Mouse (Mus musculus): ENCODE measurements at regions not wholly inside any gene's neighbourhood (a gene's known extent, or its start where the extent isn't known, plus 50 kb on each side); places are given as distances from the start of the nearest gene placed in this dataset.

DNA sequence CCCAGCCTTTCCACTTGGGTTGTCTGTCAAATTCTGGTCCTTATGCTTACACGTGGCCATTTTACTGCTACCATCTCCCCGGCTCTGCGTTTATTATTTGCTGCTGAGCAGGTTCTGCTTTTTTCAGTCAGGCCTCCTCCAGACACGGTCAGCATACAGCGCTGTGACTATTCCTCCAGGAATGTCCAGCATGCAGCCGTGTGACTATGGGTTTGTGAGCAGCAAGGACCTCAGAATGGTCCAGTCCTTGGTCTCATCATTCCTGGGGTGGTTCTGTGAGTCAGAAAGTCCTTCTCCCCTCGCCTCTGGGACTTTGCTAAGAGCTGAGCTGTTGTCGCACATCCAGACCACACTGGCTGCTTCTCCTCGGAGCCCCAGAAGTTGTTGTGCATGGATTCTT is 122.3 kb downstream of the Gadd45g start:
- 62% methylated on average over 9 of the region's 9 CpGs for WGBS
- H3K4me3 ChIP-seq (ENCODE audit: low read depth, low read length): no peak overlapping the region
- H3K36me3 ChIP-seq (ENCODE audit: control insufficient read depth, insufficient read depth, low read length): no peaks in the 10 kb centered on the region
- no peak for ATAC-seq (ENCODE audit: insufficient number of reproducible peaks, insufficient read depth, low FRiP score, low read depth)
- H3K9ac ChIP-seq (replicated peaks; ENCODE audit: low read depth, low read length): no peak overlapping the region
- H3K27me3 ChIP-seq (ENCODE audit: control insufficient read depth, insufficient read depth, low read length): no peaks in the 10 kb centered on the region
- H3K9me3 ChIP-seq (ENCODE audit: control insufficient read depth, low read depth, low read length): no peaks in the 10 kb centered on the region
- H3K4me2 ChIP-seq (replicated peaks; ENCODE audit: low read depth, low read length): no peak overlapping the region
- peaks cover 35% of the 10 kb centered on the region for H3K4me1 ChIP-seq (ENCODE audit: control insufficient read depth, insufficient read depth, low read length)
- H3K27ac ChIP-seq (ENCODE audit: low read length): no peak overlapping the region

DNA sequence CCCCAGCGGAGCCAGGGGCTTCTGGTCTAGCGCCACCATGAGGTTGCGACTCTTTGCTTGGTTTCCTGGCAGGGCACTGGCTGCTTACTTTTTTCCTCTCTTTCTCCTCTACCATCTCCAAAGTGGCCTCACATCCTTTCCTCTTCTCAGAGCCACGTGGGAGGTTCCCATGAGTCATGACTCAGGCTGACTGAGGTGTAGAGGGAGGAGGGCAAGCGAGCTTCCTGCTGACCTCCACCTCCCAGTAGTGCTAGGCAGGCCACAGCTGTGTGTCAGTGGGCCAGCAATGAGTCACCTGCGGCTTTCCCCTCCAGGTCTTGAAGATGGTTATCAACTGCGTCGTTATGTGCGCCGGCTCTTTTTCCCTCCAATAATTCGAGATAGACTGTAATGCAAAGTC is 123.6 kb downstream of the Gadd45g start:
- 69% methylated on average over 11 of the region's 11 CpGs for WGBS
- Histone ChIP-seq H3K27me3 (ENCODE audit: control insufficient read depth, insufficient read depth, low read length) (no peaks in the 10 kb centered on the region), H3K4me1 (ENCODE audit: control insufficient read depth, insufficient read depth, low read length) (peaks cover 31% of the 10 kb centered on the region), H3K4me2 (replicated peaks; ENCODE audit: low read depth, low read length) (no peak overlapping the region), H3K9ac (replicated peaks; ENCODE audit: low read depth, low read length) (no peak overlapping the region), H3K4me3 (ENCODE audit: low read depth, low read length) (no peak overlapping the region), H3K9me3 (ENCODE audit: control insufficient read depth, low read depth, low read length) (no peaks in the 10 kb centered on the region), H3K36me3 (ENCODE audit: control insufficient read depth, insufficient read depth, low read length) (no peaks in the 10 kb centered on the region), H3K27ac (ENCODE audit: low read length) (no peak overlapping the region)
- peak; percentile 65; the same call in 1 of the 2 replicates for ATAC-seq (ENCODE audit: insufficient number of reproducible peaks, insufficient read depth, low FRiP score, low read depth)

DNA sequence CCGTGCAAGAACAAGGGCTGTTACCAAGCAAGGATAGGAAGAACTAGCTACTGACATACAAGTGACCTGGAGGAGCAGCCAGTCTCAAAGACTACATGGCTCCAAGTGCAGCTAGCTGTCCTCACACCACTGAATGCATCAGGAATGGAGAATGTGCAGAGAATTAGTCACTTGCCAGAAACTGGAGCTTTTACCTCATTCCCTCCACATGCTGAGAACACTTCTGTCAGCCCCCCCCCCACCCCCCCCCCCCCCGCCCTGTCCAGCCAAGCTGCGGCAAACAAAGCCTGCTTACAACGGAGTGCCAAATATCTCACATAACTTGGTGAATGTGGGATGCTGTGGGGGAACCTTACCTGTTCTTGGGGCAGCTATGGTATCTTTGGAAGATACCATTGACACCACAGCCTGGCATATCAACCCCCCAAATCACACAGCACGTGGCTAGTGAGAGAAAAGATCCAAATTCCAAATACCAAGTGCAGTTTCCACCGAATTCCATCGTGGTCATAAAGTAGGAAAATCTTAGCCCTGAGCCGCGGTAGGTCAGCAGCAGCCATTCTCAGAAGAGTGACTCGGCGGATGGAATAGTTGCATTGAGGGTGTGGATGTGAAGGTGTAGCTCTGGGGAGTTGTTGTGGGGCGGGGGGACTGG is 126.3 kb downstream of the Gadd45g start:
- Histone ChIP-seq H3K27me3 (ENCODE audit: control insufficient read depth, insufficient read depth, low read length) (no peaks in the 10 kb centered on the region), H3K4me1 (ENCODE audit: control insufficient read depth, insufficient read depth, low read length) (peaks cover 47% of the 10 kb centered on the region), H3K9ac (replicated peaks; ENCODE audit: low read depth, low read length) (no peak overlapping the region), H3K27ac (ENCODE audit: low read length) (no peak overlapping the region), H3K9me3 (ENCODE audit: control insufficient read depth, low read depth, low read length) (no peaks in the 10 kb centered on the region; the same call in 1 of the 2 replicates), H3K4me2 (replicated peaks; ENCODE audit: low read depth, low read length) (no peak overlapping the region), H3K4me3 (ENCODE audit: low read depth, low read length) (no peak overlapping the region), H3K36me3 (ENCODE audit: control insufficient read depth, insufficient read depth, low read length) (no peaks in the 10 kb centered on the region)
- ATAC-seq (ENCODE audit: insufficient number of reproducible peaks, insufficient read depth, low FRiP score, low read depth): no peak
- WGBS: 58% methylated on average over 12 of the region's 12 CpGs

DNA sequence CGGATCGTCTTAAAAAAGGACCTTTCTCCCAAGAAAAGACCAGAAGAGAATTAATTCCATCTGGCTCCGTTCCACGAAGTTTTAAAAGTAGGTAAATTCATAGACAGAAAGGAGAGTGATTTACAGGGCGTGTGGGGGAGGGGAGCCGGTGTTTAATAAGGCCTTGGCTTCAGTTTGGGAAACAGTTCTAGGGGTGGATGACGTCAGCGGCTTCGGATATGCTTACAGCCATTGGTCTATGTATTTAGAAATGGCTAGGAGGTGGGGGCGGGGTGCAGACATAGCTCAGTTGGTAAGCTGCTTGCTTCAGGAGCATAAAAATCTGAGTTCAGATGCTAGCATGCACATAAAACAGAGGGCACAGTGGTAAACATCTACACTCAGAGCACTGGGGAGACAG is 127.0 kb downstream of the Gadd45g start:
- no peaks in the 10 kb centered on the region; the same call in 1 of the 2 replicates for H3K9me3 ChIP-seq (ENCODE audit: control insufficient read depth, low read depth, low read length)
- WGBS: 48% methylated on average over 10 of the region's 10 CpGs
- H3K9ac ChIP-seq (replicated peaks; ENCODE audit: low read depth, low read length): no peak overlapping the region
- peaks cover 43% of the 10 kb centered on the region for H3K4me1 ChIP-seq (ENCODE audit: control insufficient read depth, insufficient read depth, low read length)
- no peaks in the 10 kb centered on the region for H3K36me3 ChIP-seq (ENCODE audit: control insufficient read depth, insufficient read depth, low read length)
- H3K4me2 ChIP-seq (replicated peaks; ENCODE audit: low read depth, low read length): no peak overlapping the region
- no peak overlapping the region for H3K27ac ChIP-seq (ENCODE audit: low read length)
- no peaks in the 10 kb centered on the region for H3K27me3 ChIP-seq (ENCODE audit: control insufficient read depth, insufficient read depth, low read length)
- no peak for ATAC-seq (ENCODE audit: insufficient number of reproducible peaks, insufficient read depth, low FRiP score, low read depth)
- no peak overlapping the region for H3K4me3 ChIP-seq (ENCODE audit: low read depth, low read length)

DNA sequence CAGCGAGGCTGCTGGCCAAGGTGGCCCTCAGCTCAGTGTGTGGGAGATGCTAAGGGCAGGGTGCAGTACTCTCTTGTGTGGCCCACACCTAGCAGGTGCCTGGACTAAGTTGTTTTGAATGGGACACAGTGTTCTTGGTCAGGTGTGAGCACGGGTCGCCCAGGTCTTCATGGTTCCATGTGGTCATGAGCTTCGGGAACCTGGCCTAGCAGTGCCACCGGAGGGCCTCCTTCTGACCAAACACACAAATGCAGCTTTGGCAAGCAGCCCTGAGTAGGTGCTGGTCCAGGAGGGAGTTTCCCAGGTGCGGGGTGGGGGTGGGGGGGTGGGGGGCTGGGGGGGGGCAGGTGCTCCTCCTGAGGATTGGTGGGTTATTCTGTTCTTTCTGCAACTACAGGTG is 127.6 kb downstream of the Gadd45g start:
- H3K27me3 ChIP-seq (ENCODE audit: control insufficient read depth, insufficient read depth, low read length): no peaks in the 10 kb centered on the region
- peaks cover 38% of the 10 kb centered on the region for H3K4me1 ChIP-seq (ENCODE audit: control insufficient read depth, insufficient read depth, low read length)
- no peaks in the 10 kb centered on the region; the same call in 1 of the 2 replicates for H3K9me3 ChIP-seq (ENCODE audit: control insufficient read depth, low read depth, low read length)
- ATAC-seq (ENCODE audit: insufficient number of reproducible peaks, insufficient read depth, low FRiP score, low read depth): no peak
- no peak overlapping the region for H3K4me3 ChIP-seq (ENCODE audit: low read depth, low read length)
- 85% methylated on average over 6 of the region's 6 CpGs for WGBS
- no peak overlapping the region for H3K4me2 ChIP-seq (replicated peaks; ENCODE audit: low read depth, low read length)
- H3K36me3 ChIP-seq (ENCODE audit: control insufficient read depth, insufficient read depth, low read length): no peaks in the 10 kb centered on the region
- no peak overlapping the region for H3K9ac ChIP-seq (replicated peaks; ENCODE audit: low read depth, low read length)
- H3K27ac ChIP-seq (ENCODE audit: low read length): no peak overlapping the region

DNA sequence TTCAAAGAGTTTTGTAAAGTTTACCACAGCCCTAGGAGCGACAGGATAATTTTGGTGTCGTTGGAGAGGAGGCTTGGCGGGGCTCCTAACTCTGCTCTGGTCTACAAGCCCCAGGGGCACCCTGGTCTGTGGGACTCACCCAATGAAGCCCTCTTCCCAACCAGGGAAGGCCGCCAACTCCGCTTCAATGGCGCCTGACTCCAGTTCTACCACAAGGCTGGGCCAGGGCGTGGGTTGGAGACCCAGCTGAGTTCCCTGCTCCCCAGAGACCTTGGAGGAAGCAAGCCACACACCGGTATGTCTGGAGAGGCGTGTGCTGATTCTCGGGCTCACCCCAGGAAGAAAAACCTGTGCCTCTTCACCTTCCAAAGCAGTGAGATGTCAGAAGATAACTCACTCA is 128.9 kb downstream of the Gadd45g start:
- H3K4me2 ChIP-seq (replicated peaks; ENCODE audit: low read depth, low read length): no peak overlapping the region
- no peak overlapping the region for H3K9ac ChIP-seq (replicated peaks; ENCODE audit: low read depth, low read length)
- H3K9me3 ChIP-seq (ENCODE audit: control insufficient read depth, low read depth, low read length): no peaks in the 10 kb centered on the region; the same call in 1 of the 2 replicates
- H3K36me3 ChIP-seq (ENCODE audit: control insufficient read depth, insufficient read depth, low read length): no peaks in the 10 kb centered on the region
- peaks cover 33% of the 10 kb centered on the region for H3K4me1 ChIP-seq (ENCODE audit: control insufficient read depth, insufficient read depth, low read length)
- H3K27me3 ChIP-seq (ENCODE audit: control insufficient read depth, insufficient read depth, low read length): no peaks in the 10 kb centered on the region
- no peak; the same call in 1 of the 2 replicates for ATAC-seq (ENCODE audit: insufficient number of reproducible peaks, insufficient read depth, low FRiP score, low read depth)
- H3K4me3 ChIP-seq (ENCODE audit: low read depth, low read length): no peak overlapping the region
- peak overlapping the region; percentile 71; the same call in 1 of the 2 replicates for H3K27ac ChIP-seq (ENCODE audit: low read length)
- WGBS: 61% methylated on average over 10 of the region's 10 CpGs

DNA sequence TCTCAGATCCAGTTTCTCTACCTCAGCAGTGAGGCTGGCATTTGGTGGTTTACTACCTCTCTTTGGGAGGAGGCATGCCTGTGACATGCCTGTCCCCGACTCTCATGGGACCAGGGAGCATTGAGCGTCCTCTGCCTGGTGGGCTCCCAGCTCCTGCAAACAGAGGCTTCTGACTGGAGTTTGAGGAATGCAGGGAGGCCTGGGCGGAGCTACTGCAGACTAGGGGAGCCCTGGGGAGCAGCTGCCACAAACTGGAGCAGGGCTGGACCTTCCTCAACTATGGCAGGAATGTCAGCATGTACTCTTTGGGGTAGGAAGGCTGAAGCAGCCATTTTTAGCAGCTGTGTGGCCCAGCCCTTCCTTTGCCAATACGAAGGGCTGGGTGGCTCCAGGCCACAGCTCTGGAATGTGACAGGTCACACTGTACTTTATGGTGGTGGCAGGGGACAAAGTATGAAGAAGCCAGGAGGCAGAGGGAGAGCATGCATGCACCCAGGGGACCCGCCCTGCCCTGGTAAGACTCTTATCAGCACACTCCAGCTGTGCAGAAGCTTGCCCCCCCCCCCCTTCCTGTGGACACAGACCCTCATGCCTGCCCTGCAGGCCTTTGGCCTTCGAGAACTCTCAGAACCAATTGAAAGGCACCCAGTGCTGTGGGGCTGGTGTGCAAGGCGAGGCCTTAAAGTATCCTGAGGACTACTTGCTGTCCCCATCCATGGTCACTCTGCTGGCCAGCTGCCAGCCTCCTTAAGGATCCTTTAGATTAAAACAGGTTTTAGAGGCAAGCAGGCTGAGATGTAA is 129.5 kb downstream of the Gadd45g start:
- 42% methylated on average over 7 of the region's 7 CpGs for whole genome bisulfite sequencing
- Histone ChIP-seq H3K9ac (replicated peaks; ENCODE audit: low read depth, low read length) (no peak overlapping the region), H3K4me2 (replicated peaks; ENCODE audit: low read depth, low read length) (no peak overlapping the region), H3K4me1 (ENCODE audit: control insufficient read depth, insufficient read depth, low read length) (peaks cover 33% of the 10 kb centered on the region), H3K27me3 (ENCODE audit: control insufficient read depth, insufficient read depth, low read length) (no peaks in the 10 kb centered on the region), H3K9me3 (ENCODE audit: control insufficient read depth, low read depth, low read length) (no peaks in the 10 kb centered on the region; the same call in 1 of the 2 replicates), H3K27ac (ENCODE audit: low read length) (peak overlapping the region; percentile 71; the same call in 1 of the 2 replicates), H3K36me3 (ENCODE audit: control insufficient read depth, insufficient read depth, low read length) (no peaks in the 10 kb centered on the region), H3K4me3 (ENCODE audit: low read depth, low read length) (no peak overlapping the region)
- peak; percentile 80; the same call in 1 of the 2 replicates for ATAC-seq (ENCODE audit: insufficient number of reproducible peaks, insufficient read depth, low FRiP score, low read depth)

DNA sequence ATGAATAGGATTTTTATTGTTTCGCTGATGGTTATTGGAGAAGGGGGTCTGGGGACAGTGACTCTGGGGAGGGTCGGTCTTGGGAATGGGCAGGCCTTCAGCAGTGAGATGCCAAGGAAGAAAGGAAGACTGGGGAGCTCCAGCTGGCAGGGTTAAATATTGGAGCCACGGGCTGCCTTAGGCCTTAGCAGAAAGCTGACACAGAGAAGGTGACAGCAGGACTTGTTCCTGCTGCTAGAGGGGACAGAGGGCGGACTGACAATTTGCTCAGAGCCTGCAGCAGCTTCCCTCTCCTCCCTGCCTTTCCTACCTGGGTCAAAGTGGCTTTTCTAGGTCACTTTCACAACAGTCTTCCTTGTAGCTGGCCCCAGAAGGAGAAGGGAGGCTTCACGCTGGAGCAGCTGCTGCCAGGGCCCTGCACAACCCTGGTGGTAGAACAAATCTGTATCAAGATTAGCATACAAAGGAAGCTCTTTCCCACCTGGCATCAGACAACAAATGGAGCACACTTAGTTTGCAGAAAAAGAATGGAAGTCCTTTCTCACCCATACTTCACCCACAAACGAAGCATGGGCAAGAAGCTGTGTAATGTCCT is 130.2 kb downstream of the Gadd45g start:
- H3K4me1 ChIP-seq (ENCODE audit: control insufficient read depth, insufficient read depth, low read length): peaks cover 33% of the 10 kb centered on the region
- WGBS: 76% methylated on average over 6 of the region's 6 CpGs
- H3K4me2 ChIP-seq (replicated peaks; ENCODE audit: low read depth, low read length): no peak overlapping the region
- no peaks in the 10 kb centered on the region; the same call in 1 of the 2 replicates for H3K9me3 ChIP-seq (ENCODE audit: control insufficient read depth, low read depth, low read length)
- H3K4me3 ChIP-seq (ENCODE audit: low read depth, low read length): no peak overlapping the region
- no peak overlapping the region for H3K9ac ChIP-seq (replicated peaks; ENCODE audit: low read depth, low read length)
- ATAC-seq (ENCODE audit: insufficient number of reproducible peaks, insufficient read depth, low FRiP score, low read depth): no peak
- H3K27me3 ChIP-seq (ENCODE audit: control insufficient read depth, insufficient read depth, low read length): no peaks in the 10 kb centered on the region
- H3K36me3 ChIP-seq (ENCODE audit: control insufficient read depth, insufficient read depth, low read length): no peaks in the 10 kb centered on the region
- H3K27ac ChIP-seq (ENCODE audit: low read length): peak overlapping the region; percentile 21; the same call in 1 of the 2 replicates

All from stomach, embryonic 14.5 days (tissue).